Mouse (Mus musculus): ENCODE measurements around the gene Rbms3.

Gene Rbms3

GRCm38 (mm10) chr9:117373164-117373741 is 256.5 kb downstream of the Rbms3 start:
- DNase-seq (ENCODE audit: low spot score in 2 of 2): no peak

GRCm38 (mm10) chr9:117371980-117372379 is 257.7 kb downstream of the Rbms3 start:
- no peak for DNase-seq (ENCODE audit: low spot score in 2 of 2)

GRCm38 (mm10) chr9:117370086-117370485 is 259.6 kb downstream of the Rbms3 start:
- DNase-seq (ENCODE audit: low spot score in 2 of 2): no peak

GRCm38 (mm10) chr9:117368016-117368415 is 261.7 kb downstream of the Rbms3 start:
- no peak for DNase-seq (ENCODE audit: low spot score in 2 of 2)

GRCm38 (mm10) chr9:117364610-117365009 is 265.1 kb downstream of the Rbms3 start:
- no peak for DNase-seq (ENCODE audit: low spot score in 2 of 2)

- DNase-seq (ENCODE audit: low spot score in 2 of 2): no peak
Measured at GRCm38 (mm10) chr9:117361431-117361830, 268.3 kb downstream of the Rbms3 start.

GRCm38 (mm10) chr9:117356764-117357442 is 272.8 kb downstream of the Rbms3 start:
- DNase-seq (ENCODE audit: low spot score in 2 of 2): peak; percentile 5 to 30

GRCm38 (mm10) chr9:117355501-117355900 is 274.2 kb downstream of the Rbms3 start:
- no peak for DNase-seq (ENCODE audit: low spot score in 2 of 2)

- DNase-seq (ENCODE audit: low spot score in 2 of 2): no peak
Measured at GRCm38 (mm10) chr9:117342336-117342735, 287.4 kb downstream of the Rbms3 start.

GRCm38 (mm10) chr9:117330681-117331080 is 299.0 kb downstream of the Rbms3 start:
- DNase-seq (ENCODE audit: low spot score in 2 of 2): no peak

GRCm38 (mm10) chr9:117319271-117319670 is 310.4 kb downstream of the Rbms3 start:
- no peak for DNase-seq (ENCODE audit: low spot score in 2 of 2)

- DNase-seq (ENCODE audit: low spot score in 2 of 2): no peak
Measured at GRCm38 (mm10) chr9:117318461-117318860, 311.3 kb downstream of the Rbms3 start.

GRCm38 (mm10) chr9:117317251-117317650 is 312.5 kb downstream of the Rbms3 start:
- DNase-seq (ENCODE audit: low spot score in 2 of 2): no peak

- no peak for DNase-seq (ENCODE audit: low spot score in 2 of 2)
Measured at GRCm38 (mm10) chr9:117313642-117314041, 316.1 kb downstream of the Rbms3 start.

- no peak for DNase-seq (ENCODE audit: low spot score in 2 of 2)
Measured at GRCm38 (mm10) chr9:117309809-117310208, 319.9 kb downstream of the Rbms3 start.

- no peak for DNase-seq (ENCODE audit: low spot score in 2 of 2)
Measured at GRCm38 (mm10) chr9:117298991-117299390, 330.7 kb downstream of the Rbms3 start.

GRCm38 (mm10) chr9:117297662-117298531 is 331.8 kb downstream of the Rbms3 start:
- no peak for DNase-seq (ENCODE audit: low spot score in 2 of 2)

- DNase-seq (ENCODE audit: low spot score in 2 of 2): no peak
Measured at GRCm38 (mm10) chr9:117291066-117291850, 338.5 kb downstream of the Rbms3 start.

GRCm38 (mm10) chr9:117274846-117275245 is 354.9 kb downstream of the Rbms3 start:
- DNase-seq (ENCODE audit: low spot score in 2 of 2): no peak

- no peak for DNase-seq (ENCODE audit: low spot score in 2 of 2)
Measured at GRCm38 (mm10) chr9:117259614-117260013, 370.1 kb downstream of the Rbms3 start.

- DNase-seq (ENCODE audit: low spot score in 2 of 2): peak in 1 of 2 experiments; percentile 21
Measured at GRCm38 (mm10) chr9:117253361-117253760, 376.4 kb downstream of the Rbms3 start.

- DNase-seq (ENCODE audit: low spot score in 2 of 2): peak; percentile 10 to 13
Measured at GRCm38 (mm10) chr9:117252411-117252861, 377.3 kb downstream of the Rbms3 start.

All from frontal cortex, postnatal 25 days (tissue).